Mouse (Mus musculus): ENCODE results near the gene Vwa2.

- TF ChIP-seq GATA1 (IDR thresholded peaks at IDR 0.05; ENCODE audit: borderline replicate concordance, low read length) (no peak), FLI1 (IDR thresholded peaks at IDR 0.05; ENCODE audit: low read length) (no peak)
These were observed 13.8 kb downstream of the Vwa2 start for GRCm38 (mm10) chr19:56887879-56888278.
